Mouse (Mus musculus) spleen, adult 2 months (tissue): Measurements from ENCODE around the gene Enpp7. TPM values are rescaled to one million over a fixed set of nuclear protein-coding genes. Genes with fewer than 3 reads are reported as not detected.

Source experiments
- DNase-seq, 2 experiments: peaks; one replicate each; pipeline versions ENCODE4 v3.0.0 to v3.0.0-alpha.2; 2012 to 2021; ENCODE audit warnings: low spot score in 2 of 2, low read depth in 1 of 2
- H3K27ac ChIP-seq: fragments of 200-500 bp; 2 replicates; pipeline ENCODE4 v1.5.1; 2012; ENCODE audit warnings: low read length, inconsistent platforms; ENCODE audit not compliant: insufficient read depth
- H3K27me3 ChIP-seq: fragments of 200-500 bp; 2 replicates; pipeline ENCODE4 v1.6.1; 2012; ENCODE audit warnings: mild to moderate bottlenecking, moderate library complexity, low read length, inconsistent platforms; ENCODE audit not compliant: control insufficient read depth, insufficient read depth
- H3K36me3 ChIP-seq: fragments of 200-500 bp; 2 replicates; pipeline ENCODE4 v1.6.1; 2012; ENCODE audit warnings: mild to moderate bottlenecking, low read length, inconsistent platforms; ENCODE audit not compliant: control insufficient read depth, insufficient read depth
- H3K4me1 ChIP-seq: fragments of 200-500 bp; 2 replicates; pipeline ENCODE4 v1.6.1; 2011; ENCODE audit warnings: inconsistent platforms; ENCODE audit not compliant: control insufficient read depth, insufficient read depth, insufficient read length
- H3K4me3 ChIP-seq: fragments of 200-500 bp; 2 replicates; pipeline ENCODE4 v1.5.1; 2011; ENCODE audit warnings: mild to moderate bottlenecking, inconsistent platforms; ENCODE audit not compliant: insufficient read depth, insufficient read length; ENCODE audit errors: extremely low read depth
- CTCF ChIP-seq: fragments of 200-500 bp; IDR thresholded peaks from 2 replicates; pipeline ENCODE4 v1.5.1; 2011; ENCODE audit warnings: mild to moderate bottlenecking, inconsistent platforms; ENCODE audit not compliant: insufficient read depth, insufficient read length, insufficient replicate concordance; ENCODE audit errors: extremely low read depth
- POLR2A ChIP-seq: fragments of 200-500 bp; IDR thresholded peaks from 2 replicates; pipeline ENCODE4 v1.6.1; 2011; ENCODE audit warnings: low read depth, low read length, inconsistent platforms
- WGBS: fragments of 180-500 bp; shearing (Covaris S2); methylation state at CpG from one replicate; pipeline ENCODE4 v1.1.7; 2018; 5-methylcytosine and 5-hydroxymethylcytosine counted together
- polyA plus RNA-seq: library from polyadenylated mRNA; depleted of rRNA; stranded (reverse); fragments of >200 nt; gene quantifications from 2 replicates; pipeline ENCODE4 v1.2.3, GENCODE M21; 2012

The Enpp7 gene
- polyA plus RNA-seq, 1 experiment: not detected

GRCm38 (mm10) chr11:118992781-118993180, 4.8 kb downstream of the Enpp7 start:
- Histone ChIP-seq H3K36me3 (no peaks in the 10 kb centered on the region), H3K4me1 (peaks cover 8% of the 10 kb centered on the region; the same call in 1 of the 2 replicates), H3K27ac (peak overlapping the region; percentile 31; the same call in 1 of the 2 replicates), H3K27me3 (no peaks in the 10 kb centered on the region; the same call in 1 of the 2 replicates), H3K4me3 (no peak overlapping the region)
- peak in 1 of 2 experiments; percentile 55 for DNase-seq
- TF ChIP-seq POLR2A: no peak
- no peak for TF ChIP-seq CTCF
- 4% methylated on average over 3 of the region's 3 CpGs for WGBS

- Histone ChIP-seq H3K27me3 (no peaks in the 10 kb centered on the region; the same call in 1 of the 2 replicates), H3K4me1 (peaks cover 8% of the 10 kb centered on the region; the same call in 1 of the 2 replicates), H3K36me3 (no peaks in the 10 kb centered on the region), H3K4me3 (no peak overlapping the region), H3K27ac (no peak overlapping the region)
- TF ChIP-seq POLR2A (no peak), CTCF (no peak)
- WGBS: 90% methylated on average over 4 of the region's 4 CpGs
- no peak for DNase-seq
Measured at GRCm38 (mm10) chr11:118995448-118995847, 7.5 kb downstream of the Enpp7 start.

GRCm38 (mm10) chr11:118997182-118997581, 9.2 kb downstream of the Enpp7 start:
- TF ChIP-seq POLR2A (no peak), CTCF (no peak)
- Histone ChIP-seq H3K27me3 (no peaks in the 10 kb centered on the region; the same call in 1 of the 2 replicates), H3K4me3 (no peak overlapping the region), H3K36me3 (no peaks in the 10 kb centered on the region), H3K4me1 (peaks cover 8% of the 10 kb centered on the region; the same call in 1 of the 2 replicates), H3K27ac (no peak overlapping the region)
- no peak for DNase-seq
- WGBS: 53% methylated on average over 3 of the region's 3 CpGs

- DNase-seq: peak in 1 of 2 experiments; percentile 64
- Histone ChIP-seq H3K4me1 (no peaks in the 10 kb centered on the region), H3K4me3 (no peak overlapping the region), H3K27me3 (no peaks in the 10 kb centered on the region; the same call in 1 of the 2 replicates), H3K36me3 (no peaks in the 10 kb centered on the region), H3K27ac (no peak overlapping the region)
- whole genome bisulfite sequencing: 20% methylated on average over 30 of the region's 30 CpGs
- no peak for TF ChIP-seq POLR2A
- TF ChIP-seq CTCF: peak; percentile 86
Measured at GRCm38 (mm10) chr11:118998540-118999265, 10.7 kb downstream of the Enpp7 start.

GRCm38 (mm10) chr11:118999361-118999804, 11.4 kb downstream of the Enpp7 start:
- DNase-seq: no peak
- no peaks in the 10 kb centered on the region for H3K4me1 ChIP-seq
- 11% methylated on average over 26 of the region's 26 CpGs for WGBS
- H3K27me3 ChIP-seq: no peaks in the 10 kb centered on the region; the same call in 1 of the 2 replicates
- no peaks in the 10 kb centered on the region for H3K36me3 ChIP-seq
- H3K27ac ChIP-seq: no peak overlapping the region
- TF ChIP-seq POLR2A (no peak), CTCF (no peak)
- H3K4me3 ChIP-seq: no peak overlapping the region

GRCm38 (mm10) chr11:119000877-119001276, 12.9 kb downstream of the Enpp7 start:
- no peak overlapping the region for H3K4me3 ChIP-seq
- no peak for TF ChIP-seq POLR2A
- TF ChIP-seq CTCF: no peak
- 71% methylated on average over 2 of the region's 2 CpGs for WGBS

More at GRCm38 (mm10) chr11:119000877-119001276, 12.9 kb downstream of the Enpp7 start:
- Histone ChIP-seq H3K27me3 (no peaks in the 10 kb centered on the region; the same call in 1 of the 2 replicates), H3K27ac (no peak overlapping the region), H3K4me1 (no peaks in the 10 kb centered on the region; the same call in 1 of the 2 replicates), H3K36me3 (no peaks in the 10 kb centered on the region)
- DNase-seq: no peak
